Mouse (Mus musculus): ENCODE measurements around the gene Scnn1b. TPM values are rescaled to one million over a fixed set of nuclear protein-coding genes. Genes with fewer than 3 reads are reported as not detected.
A peak's percentile ranks its signal among the peaks of the same experiment; 100 is the strongest.

Scnn1b gene
- polyA plus RNA-seq (2015; fragmentation: Nextera tagmentation; extraction: Ambion mirVana): 0.26 and 0.55 TPM in 2 replicates

- Histone ChIP-seq H3K4me3 (peak within 1 kb of the TSS; percentile 24), H3K9ac (no peak within 1 kb of the TSS), H3K9me3 (no peaks in the 10 kb centered on the region), H3K27ac (no peak within 1 kb of the TSS), H3K4me1 (peaks cover 7% of the 10 kb centered on the region), H3K36me3 (no peaks in the 10 kb centered on the region), H3K27me3 (peaks cover 39% of the 10 kb centered on the region), H3K4me2 (peak within 1 kb of the TSS; percentile 46)
- 2% methylated on average over 39 of the region's 42 CpGs for WGBS
- ATAC-seq (ENCODE audit: insufficient number of reproducible peaks, low FRiP score, low TSS enrichment, low read depth): no peak
These were observed at the start of gene Scnn1b for GRCm38 (mm10) chr7:121864858-121865585. Gene Scnn1b, plus strand, starts transcription at chr7:121865038.

GRCm38 (mm10) chr7:121821632-121822031 is 43.2 kb upstream of the Scnn1b start:
- no peaks in the 10 kb centered on the region for H3K9me3 ChIP-seq
- no peak overlapping the region for H3K9ac ChIP-seq
- no peak for ATAC-seq (ENCODE audit: insufficient number of reproducible peaks, low FRiP score, low TSS enrichment, low read depth)
- no peaks in the 10 kb centered on the region for H3K36me3 ChIP-seq
- H3K4me1 ChIP-seq: no peaks in the 10 kb centered on the region
- no peaks in the 10 kb centered on the region for H3K27me3 ChIP-seq
- no peak overlapping the region for H3K4me2 ChIP-seq
- no peak overlapping the region for H3K4me3 ChIP-seq
- 87% methylated on average over 6 of the region's 6 CpGs for WGBS
- H3K27ac ChIP-seq: no peak overlapping the region

- no peak overlapping the region for H3K27ac ChIP-seq
- H3K36me3 ChIP-seq: no peaks in the 10 kb centered on the region
- H3K4me1 ChIP-seq: no peaks in the 10 kb centered on the region
- WGBS: 73% methylated on average over 1 of the region's 1 CpGs
- ATAC-seq (ENCODE audit: insufficient number of reproducible peaks, low FRiP score, low TSS enrichment, low read depth): no peak
- no peak overlapping the region for H3K9ac ChIP-seq
- H3K4me2 ChIP-seq: no peak overlapping the region
- no peaks in the 10 kb centered on the region for H3K27me3 ChIP-seq
- H3K9me3 ChIP-seq: no peaks in the 10 kb centered on the region
- H3K4me3 ChIP-seq: no peak overlapping the region
These were observed 36.4 kb upstream of the Scnn1b start for GRCm38 (mm10) chr7:121828481-121828880.

GRCm38 (mm10) chr7:121835392-121835791 is 29.4 kb upstream of the Scnn1b start:
- no peaks in the 10 kb centered on the region for H3K27me3 ChIP-seq
- H3K4me1 ChIP-seq: no peaks in the 10 kb centered on the region
- no peak overlapping the region for H3K27ac ChIP-seq
- no peak overlapping the region for H3K9ac ChIP-seq
- H3K9me3 ChIP-seq: no peaks in the 10 kb centered on the region
- no peak for ATAC-seq (ENCODE audit: insufficient number of reproducible peaks, low FRiP score, low TSS enrichment, low read depth)
- H3K4me2 ChIP-seq: no peak overlapping the region
- no peak overlapping the region for H3K4me3 ChIP-seq
- H3K36me3 ChIP-seq: no peaks in the 10 kb centered on the region
- 84% methylated on average over 7 of the region's 7 CpGs for WGBS

GRCm38 (mm10) chr7:121836827-121837226 is 28.0 kb upstream of the Scnn1b start:
- no peak overlapping the region for H3K9ac ChIP-seq
- no peak overlapping the region for H3K27ac ChIP-seq
- no peak overlapping the region for H3K4me3 ChIP-seq

GRCm38 (mm10) chr7:121840810-121841209 is 24.0 kb upstream of the Scnn1b start:
- Histone ChIP-seq H3K4me3 (no peak overlapping the region), H3K4me1 (no peaks in the 10 kb centered on the region), H3K27ac (no peak overlapping the region), H3K36me3 (no peaks in the 10 kb centered on the region), H3K27me3 (no peaks in the 10 kb centered on the region), H3K9me3 (no peaks in the 10 kb centered on the region), H3K9ac (no peak overlapping the region), H3K4me2 (no peak overlapping the region)
- no peak for ATAC-seq (ENCODE audit: insufficient number of reproducible peaks, low FRiP score, low TSS enrichment, low read depth)
- WGBS: 63% methylated on average over 7 of the region's 7 CpGs

More at GRCm38 (mm10) chr7:121836827-121837226, 28.0 kb upstream of the Scnn1b start:
- H3K9me3 ChIP-seq: no peaks in the 10 kb centered on the region
- H3K4me2 ChIP-seq: no peak overlapping the region
- H3K36me3 ChIP-seq: no peaks in the 10 kb centered on the region
- no peaks in the 10 kb centered on the region for H3K27me3 ChIP-seq
- 77% methylated on average over 7 of the region's 7 CpGs for WGBS
- H3K4me1 ChIP-seq: no peaks in the 10 kb centered on the region
- ATAC-seq (ENCODE audit: insufficient number of reproducible peaks, low FRiP score, low TSS enrichment, low read depth): no peak

GRCm38 (mm10) chr7:121842234-121842633 is 22.6 kb upstream of the Scnn1b start:
- Histone ChIP-seq H3K9ac (no peak overlapping the region), H3K27me3 (no peaks in the 10 kb centered on the region), H3K27ac (no peak overlapping the region), H3K9me3 (no peaks in the 10 kb centered on the region), H3K4me2 (no peak overlapping the region), H3K4me3 (no peak overlapping the region), H3K36me3 (no peaks in the 10 kb centered on the region), H3K4me1 (no peaks in the 10 kb centered on the region)
- ATAC-seq (ENCODE audit: insufficient number of reproducible peaks, low FRiP score, low TSS enrichment, low read depth): no peak
- WGBS: 76% methylated on average over 6 of the region's 6 CpGs

GRCm38 (mm10) chr7:121845964-121846363 is 18.9 kb upstream of the Scnn1b start:
- H3K27ac ChIP-seq: no peak overlapping the region
- H3K4me1 ChIP-seq: no peaks in the 10 kb centered on the region
- 71% methylated on average over 6 of the region's 6 CpGs for WGBS
- H3K4me2 ChIP-seq: no peak overlapping the region
- no peaks in the 10 kb centered on the region for H3K36me3 ChIP-seq
- H3K4me3 ChIP-seq: no peak overlapping the region
- H3K9ac ChIP-seq: no peak overlapping the region
- no peaks in the 10 kb centered on the region for H3K27me3 ChIP-seq
- no peaks in the 10 kb centered on the region for H3K9me3 ChIP-seq
- ATAC-seq (ENCODE audit: insufficient number of reproducible peaks, low FRiP score, low TSS enrichment, low read depth): no peak

GRCm38 (mm10) chr7:121848537-121849168 is 16.2 kb upstream of the Scnn1b start:
- no peak overlapping the region for H3K4me3 ChIP-seq
- ATAC-seq (ENCODE audit: insufficient number of reproducible peaks, low FRiP score, low TSS enrichment, low read depth): no peak
- H3K36me3 ChIP-seq: no peaks in the 10 kb centered on the region
- 79% methylated on average over 9 of the region's 9 CpGs for WGBS
- H3K9ac ChIP-seq: no peak overlapping the region
- H3K4me2 ChIP-seq: no peak overlapping the region
- no peak overlapping the region for H3K27ac ChIP-seq
- no peaks in the 10 kb centered on the region for H3K4me1 ChIP-seq
- no peaks in the 10 kb centered on the region for H3K9me3 ChIP-seq
- H3K27me3 ChIP-seq: no peaks in the 10 kb centered on the region

- Histone ChIP-seq H3K9ac (no peak overlapping the region), H3K4me1 (no peaks in the 10 kb centered on the region), H3K4me3 (no peak overlapping the region), H3K4me2 (no peak overlapping the region), H3K36me3 (no peaks in the 10 kb centered on the region), H3K27ac (no peak overlapping the region), H3K9me3 (no peaks in the 10 kb centered on the region), H3K27me3 (0 out of 2 replicates have a peak, but pooled peaks cover 2% of the 10 kb centered on the region)
- 83% methylated on average over 11 of the region's 11 CpGs for WGBS
- ATAC-seq (ENCODE audit: insufficient number of reproducible peaks, low FRiP score, low TSS enrichment, low read depth): no peak
These were observed 7.5 kb upstream of the Scnn1b start for GRCm38 (mm10) chr7:121857177-121857884.

- H3K4me2 ChIP-seq: no peak overlapping the region
- H3K27me3 ChIP-seq: peaks cover 9% of the 10 kb centered on the region
- ATAC-seq (ENCODE audit: insufficient number of reproducible peaks, low FRiP score, low TSS enrichment, low read depth): no peak
- no peak overlapping the region for H3K27ac ChIP-seq
- no peak overlapping the region for H3K9ac ChIP-seq
- no peaks in the 10 kb centered on the region for H3K4me1 ChIP-seq
- WGBS: 79% methylated on average over 8 of the region's 8 CpGs
- H3K36me3 ChIP-seq: no peaks in the 10 kb centered on the region
- H3K4me3 ChIP-seq: no peak overlapping the region
- no peaks in the 10 kb centered on the region for H3K9me3 ChIP-seq
These were observed 5.9 kb upstream of the Scnn1b start for GRCm38 (mm10) chr7:121858939-121859338.

- Histone ChIP-seq H3K36me3 (no peaks in the 10 kb centered on the region), H3K4me2 (no peak overlapping the region), H3K4me3 (no peak overlapping the region), H3K4me1 (peaks cover 11% of the 10 kb centered on the region), H3K9me3 (no peaks in the 10 kb centered on the region), H3K27me3 (peaks cover 2% of the 10 kb centered on the region; the same call in 1 of the 2 replicates), H3K27ac (no peak overlapping the region), H3K9ac (no peak overlapping the region)
- WGBS: 61% methylated on average over 2 of the region's 3 CpGs
- ATAC-seq (ENCODE audit: insufficient number of reproducible peaks, low FRiP score, low TSS enrichment, low read depth): no peak
These were observed 6.8 kb downstream of the Scnn1b start for GRCm38 (mm10) chr7:121871631-121872030.

Measured in limb, embryonic 15.5 days (tissue).